Mouse (Mus musculus): Measurements from ENCODE around the gene Add1. TPM values are rescaled to one million over a fixed set of nuclear protein-coding genes. Genes with fewer than 3 reads are reported as not detected.
A peak's percentile ranks its signal among the peaks of the same experiment; 100 is the strongest.

Add1 gene
- polyA plus RNA-seq, 1 experiment from 2014 or later, result 133 TPM

DNA sequence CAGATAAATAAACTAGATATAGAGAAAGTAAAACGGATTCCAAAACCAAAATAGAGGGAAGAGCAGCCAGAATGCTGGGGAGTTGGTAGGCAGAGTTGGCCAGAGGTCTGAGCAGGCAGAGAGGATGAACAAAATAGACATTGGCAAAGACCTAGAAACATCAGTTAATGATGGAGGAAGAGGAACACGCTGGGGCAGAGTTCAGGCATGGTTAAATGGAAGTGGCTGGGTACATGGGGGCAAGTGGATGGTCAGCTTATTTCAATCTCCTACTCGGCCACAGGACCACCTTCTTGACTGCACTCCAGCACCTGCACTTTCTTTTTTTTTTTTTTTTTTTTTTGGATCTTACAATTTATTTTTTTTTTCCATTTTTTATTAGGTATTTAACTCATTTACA is 68.5 kb downstream of the Add1 start:
- H3K27me3 ChIP-seq (ENCODE audit: control insufficient read depth, insufficient read depth, low read depth, low read length), result no peaks in the 10 kb centered on the region
- H3K9me3 ChIP-seq (replicated peaks; ENCODE audit: control insufficient read depth, low read length), result no peaks in the 10 kb centered on the region
- 68% methylated on average over 3 of the region's 3 CpGs for WGBS (ENCODE audit: insufficient replicate concordance)
- H3K4me3 ChIP-seq (ENCODE audit: low read depth, low read length), result no peak overlapping the region
- no peak overlapping the region for H3K9ac ChIP-seq (ENCODE audit: low read depth, low read length)
- no peak overlapping the region for H3K27ac ChIP-seq (ENCODE audit: low read length)
- ATAC-seq (ENCODE audit: low read depth), result no peak
- no peak overlapping the region for H3K4me2 ChIP-seq (ENCODE audit: low read depth, low read length)
- peaks cover 26% of the 10 kb centered on the region for H3K36me3 ChIP-seq (ENCODE audit: control insufficient read depth, insufficient read depth)
- peaks cover 10% of the 10 kb centered on the region for H3K4me1 ChIP-seq (ENCODE audit: control insufficient read depth, low read depth, low read length)

GRCm38 (mm10) chr5:34642932-34643331 is 69.5 kb downstream of the Add1 start:
- Histone ChIP-seq H3K27ac (ENCODE audit: low read length) (no peak overlapping the region), H3K4me2 (ENCODE audit: low read depth, low read length) (no peak overlapping the region), H3K36me3 (ENCODE audit: control insufficient read depth, insufficient read depth) (peaks cover 28% of the 10 kb centered on the region), H3K9me3 (replicated peaks; ENCODE audit: control insufficient read depth, low read length) (no peaks in the 10 kb centered on the region), H3K4me3 (ENCODE audit: low read depth, low read length) (no peak overlapping the region), H3K9ac (ENCODE audit: low read depth, low read length) (no peak overlapping the region), H3K4me1 (ENCODE audit: control insufficient read depth, low read depth, low read length) (peaks cover under 1% of the 10 kb centered on the region; the same call in 1 of the 2 replicates), H3K27me3 (ENCODE audit: control insufficient read depth, insufficient read depth, low read depth, low read length) (no peaks in the 10 kb centered on the region)
- ATAC-seq (ENCODE audit: low read depth), result peak; percentile 61
- 76% methylated on average over 5 of the region's 5 CpGs for WGBS (ENCODE audit: insufficient replicate concordance)

DNA sequence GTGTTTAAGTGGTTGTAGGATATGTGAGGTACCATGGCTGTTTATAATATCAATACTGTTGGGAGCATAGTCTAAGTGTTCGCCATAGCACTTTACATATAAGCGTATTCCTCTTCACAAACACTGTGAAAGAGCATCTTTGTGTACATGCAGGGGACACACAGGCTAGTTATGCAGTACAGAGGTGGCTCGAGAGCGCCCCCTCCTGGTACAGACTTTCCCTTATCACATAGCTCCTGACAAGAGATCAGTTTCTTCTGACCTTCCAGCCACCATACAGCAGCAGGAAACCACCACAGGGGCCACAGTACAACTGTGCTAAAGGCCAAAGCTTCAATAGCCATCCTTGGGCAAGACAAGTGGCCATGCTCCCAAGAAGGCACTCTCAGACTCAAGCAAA is 74.1 kb downstream of the Add1 start:
- ATAC-seq (ENCODE audit: low read depth), result peak; percentile 50; the same call in 1 of the 2 replicates
- WGBS (ENCODE audit: insufficient replicate concordance), result 37% methylated on average over 4 of the region's 4 CpGs
- H3K36me3 ChIP-seq (ENCODE audit: control insufficient read depth, insufficient read depth), result peaks cover 42% of the 10 kb centered on the region

DNA sequence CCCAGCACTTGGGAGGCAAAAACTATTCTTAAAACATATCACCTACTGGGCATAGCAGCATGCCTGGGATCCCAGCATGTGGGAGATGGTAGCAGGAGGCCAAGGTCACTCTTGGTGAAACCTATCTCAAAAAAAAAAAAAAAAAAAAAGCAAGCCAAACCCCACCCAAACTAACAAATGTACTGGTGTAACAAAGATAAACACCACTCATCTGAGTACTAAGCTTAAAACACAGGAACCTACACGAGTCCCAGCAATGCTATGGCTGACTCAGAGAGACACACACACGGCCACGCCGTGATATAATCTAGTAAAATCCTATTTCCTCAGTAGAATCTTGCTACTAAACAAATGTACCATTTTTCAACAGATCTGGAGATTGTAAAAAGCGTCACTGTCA is 79.5 kb downstream of the Add1 start:
- WGBS (ENCODE audit: insufficient replicate concordance), result 44% methylated on average over 5 of the region's 5 CpGs
- no peak overlapping the region for H3K4me2 ChIP-seq (ENCODE audit: low read depth, low read length)
- ATAC-seq (ENCODE audit: low read depth), result no peak

More for the DNA sequence above, 74.1 kb downstream of the Add1 start:
- Histone ChIP-seq H3K4me3 (ENCODE audit: low read depth, low read length) (no peak overlapping the region), H3K4me2 (ENCODE audit: low read depth, low read length) (no peak overlapping the region), H3K27ac (ENCODE audit: low read length) (no peak overlapping the region), H3K9ac (ENCODE audit: low read depth, low read length) (no peak overlapping the region), H3K9me3 (replicated peaks; ENCODE audit: control insufficient read depth, low read length) (no peaks in the 10 kb centered on the region), H3K4me1 (ENCODE audit: control insufficient read depth, low read depth, low read length) (no peaks in the 10 kb centered on the region), H3K27me3 (ENCODE audit: control insufficient read depth, insufficient read depth, low read depth, low read length) (no peaks in the 10 kb centered on the region)

GRCm38 (mm10) chr5:34654881-34655280 is 81.4 kb downstream of the Add1 start:
- peaks cover 24% of the 10 kb centered on the region for H3K36me3 ChIP-seq (ENCODE audit: control insufficient read depth, insufficient read depth)
- no peak overlapping the region for H3K27ac ChIP-seq (ENCODE audit: low read length)
- H3K4me2 ChIP-seq (ENCODE audit: low read depth, low read length), result no peak overlapping the region
- H3K4me3 ChIP-seq (ENCODE audit: low read depth, low read length), result no peak overlapping the region
- peaks cover 11% of the 10 kb centered on the region for H3K4me1 ChIP-seq (ENCODE audit: control insufficient read depth, low read depth, low read length)
- no peak for ATAC-seq (ENCODE audit: low read depth)
- H3K27me3 ChIP-seq (ENCODE audit: control insufficient read depth, insufficient read depth, low read depth, low read length), result no peaks in the 10 kb centered on the region
- WGBS (ENCODE audit: insufficient replicate concordance), result 81% methylated on average over 9 of the region's 9 CpGs
- no peaks in the 10 kb centered on the region for H3K9me3 ChIP-seq (replicated peaks; ENCODE audit: control insufficient read depth, low read length)
- no peak overlapping the region for H3K9ac ChIP-seq (ENCODE audit: low read depth, low read length)

More for the DNA sequence above, 79.5 kb downstream of the Add1 start:
- Histone ChIP-seq H3K9me3 (replicated peaks; ENCODE audit: control insufficient read depth, low read length) (no peaks in the 10 kb centered on the region), H3K27ac (ENCODE audit: low read length) (no peak overlapping the region), H3K27me3 (ENCODE audit: control insufficient read depth, insufficient read depth, low read depth, low read length) (no peaks in the 10 kb centered on the region), H3K4me1 (ENCODE audit: control insufficient read depth, low read depth, low read length) (peaks cover 5% of the 10 kb centered on the region), H3K4me3 (ENCODE audit: low read depth, low read length) (no peak overlapping the region), H3K36me3 (ENCODE audit: control insufficient read depth, insufficient read depth) (peaks cover 37% of the 10 kb centered on the region), H3K9ac (ENCODE audit: low read depth, low read length) (no peak overlapping the region)

DNA sequence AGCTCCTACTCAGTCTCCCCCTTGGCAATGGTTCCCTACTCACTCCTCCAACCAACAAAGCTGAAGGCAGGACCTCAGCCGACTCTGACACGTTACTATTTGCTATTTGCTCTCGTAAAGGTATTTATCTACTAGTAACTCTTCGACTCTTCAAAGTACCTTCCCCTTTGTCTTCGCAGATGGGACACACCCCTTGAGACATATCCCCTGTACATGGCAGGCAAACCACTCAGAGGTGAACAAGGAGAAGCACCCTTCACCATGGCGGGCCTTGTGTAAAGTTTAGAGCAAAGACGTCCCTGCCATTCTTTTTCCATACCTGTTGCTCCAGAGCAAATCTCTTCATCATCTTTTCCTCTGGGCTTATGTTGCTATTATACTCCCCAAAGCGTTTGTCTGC is 84.1 kb downstream of the Add1 start:
- ATAC-seq (ENCODE audit: low read depth), result no peak
- peaks cover 12% of the 10 kb centered on the region for H3K36me3 ChIP-seq (ENCODE audit: control insufficient read depth, insufficient read depth)
- H3K9me3 ChIP-seq (replicated peaks; ENCODE audit: control insufficient read depth, low read length), result no peaks in the 10 kb centered on the region
- no peak overlapping the region for H3K9ac ChIP-seq (ENCODE audit: low read depth, low read length)
- no peak overlapping the region for H3K27ac ChIP-seq (ENCODE audit: low read length)
- 82% methylated on average over 8 of the region's 8 CpGs for WGBS (ENCODE audit: insufficient replicate concordance)
- no peaks in the 10 kb centered on the region for H3K27me3 ChIP-seq (ENCODE audit: control insufficient read depth, insufficient read depth, low read depth, low read length)
- no peak overlapping the region for H3K4me3 ChIP-seq (ENCODE audit: low read depth, low read length)
- H3K4me2 ChIP-seq (ENCODE audit: low read depth, low read length), result no peak overlapping the region
- peaks cover 17% of the 10 kb centered on the region for H3K4me1 ChIP-seq (ENCODE audit: control insufficient read depth, low read depth, low read length)

GRCm38 (mm10) chr5:34659686-34660590 is 86.5 kb downstream of the Add1 start, which contains the start of the genes Nop14 and Grk4:
Gene Nop14 (minus strand): TSS chr5:34660148.
Gene Grk4 (plus strand): TSS chr5:34660379.
- Histone ChIP-seq H3K9ac (ENCODE audit: low read depth, low read length) (peak within 1 kb of the TSS; percentile 87), H3K4me2 (ENCODE audit: low read depth, low read length) (peak within 1 kb of the TSS; percentile 92), H3K4me3 (ENCODE audit: low read depth, low read length) (peak within 1 kb of the TSS; percentile 87), H3K27me3 (ENCODE audit: control insufficient read depth, insufficient read depth, low read depth, low read length) (no peaks in the 10 kb centered on the region), H3K4me1 (ENCODE audit: control insufficient read depth, low read depth, low read length) (peaks cover 12% of the 10 kb centered on the region), H3K27ac (ENCODE audit: low read length) (peak within 1 kb of the TSS; percentile 96), H3K36me3 (ENCODE audit: control insufficient read depth, insufficient read depth) (peaks cover 5% of the 10 kb centered on the region), H3K9me3 (replicated peaks; ENCODE audit: control insufficient read depth, low read length) (no peaks in the 10 kb centered on the region)
- WGBS (ENCODE audit: insufficient replicate concordance), result under 1% methylated on average over 58 of the region's 60 CpGs
- ATAC-seq (ENCODE audit: low read depth), result peak; percentile 99

DNA sequence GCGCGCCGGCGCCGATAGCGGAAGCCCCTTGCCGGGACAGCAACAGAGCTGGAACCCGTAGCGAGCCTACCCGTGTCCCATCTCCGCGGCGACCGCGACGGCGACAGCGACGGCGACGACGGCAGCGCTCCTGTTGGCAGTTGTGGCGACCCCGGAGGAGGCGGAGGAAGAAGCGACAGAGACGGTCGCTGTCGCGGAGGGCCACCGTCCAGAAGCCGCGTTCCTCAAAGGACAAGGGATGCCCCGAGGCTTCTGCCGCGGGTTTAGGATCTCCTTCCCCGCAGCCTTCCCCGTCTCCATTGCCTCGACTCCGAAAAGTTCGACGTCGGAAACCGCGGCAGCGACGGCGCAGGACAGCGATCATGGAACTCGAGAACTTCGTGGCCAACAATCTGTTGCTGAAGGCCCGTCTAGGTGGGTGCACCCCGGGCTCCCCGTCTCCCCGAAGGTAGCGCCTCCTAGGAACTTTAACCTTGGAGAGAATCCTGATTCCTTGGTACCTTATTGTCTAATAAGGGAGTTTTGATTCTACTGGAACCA is 87.2 kb downstream of the Add1 start:
- peak overlapping the region; percentile 96 for H3K27ac ChIP-seq (ENCODE audit: low read length)
- peak overlapping the region; percentile 87 for H3K4me3 ChIP-seq (ENCODE audit: low read depth, low read length)
- H3K9ac ChIP-seq (ENCODE audit: low read depth, low read length), result peak overlapping the region; percentile 87
- peaks cover 12% of the 10 kb centered on the region for H3K4me1 ChIP-seq (ENCODE audit: control insufficient read depth, low read depth, low read length)
- peak overlapping the region; percentile 92 for H3K4me2 ChIP-seq (ENCODE audit: low read depth, low read length)
- no peaks in the 10 kb centered on the region for H3K27me3 ChIP-seq (ENCODE audit: control insufficient read depth, insufficient read depth, low read depth, low read length)
- under 1% methylated on average over 57 of the region's 57 CpGs for WGBS (ENCODE audit: insufficient replicate concordance)
- no peak for ATAC-seq (ENCODE audit: low read depth)
- H3K9me3 ChIP-seq (replicated peaks; ENCODE audit: control insufficient read depth, low read length), result no peaks in the 10 kb centered on the region
- H3K36me3 ChIP-seq (ENCODE audit: control insufficient read depth, insufficient read depth), result peaks cover 5% of the 10 kb centered on the region; the same call in 1 of the 2 replicates

DNA sequence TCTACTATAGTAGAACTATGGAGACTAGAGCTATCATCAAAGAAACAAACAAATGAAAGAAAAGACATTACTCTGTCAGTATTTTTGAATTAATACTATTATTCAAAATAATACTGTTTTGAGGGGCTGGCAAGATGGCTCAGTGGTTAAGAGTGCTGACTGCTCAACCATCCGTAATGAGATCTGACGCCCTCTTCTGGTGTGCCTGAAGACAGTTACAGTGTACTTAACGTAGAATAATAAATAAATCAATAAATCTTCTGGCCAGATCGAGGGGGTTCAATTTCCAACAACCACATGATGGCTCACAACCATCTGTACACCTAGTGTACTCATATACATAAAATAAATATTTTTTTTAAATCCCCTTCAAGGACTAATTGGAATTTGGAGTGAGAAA is 88.4 kb downstream of the Add1 start:
- no peak for ATAC-seq (ENCODE audit: low read depth)
- H3K27ac ChIP-seq (ENCODE audit: low read length), result no peak overlapping the region

More for the DNA sequence above, 88.4 kb downstream of the Add1 start:
- WGBS (ENCODE audit: insufficient replicate concordance), result 78% methylated on average over 4 of the region's 4 CpGs
- no peaks in the 10 kb centered on the region for H3K27me3 ChIP-seq (ENCODE audit: control insufficient read depth, insufficient read depth, low read depth, low read length)
- no peak overlapping the region for H3K9ac ChIP-seq (ENCODE audit: low read depth, low read length)
- H3K4me2 ChIP-seq (ENCODE audit: low read depth, low read length), result peak overlapping the region; percentile 92
- no peaks in the 10 kb centered on the region for H3K9me3 ChIP-seq (replicated peaks; ENCODE audit: control insufficient read depth, low read length)
- H3K4me3 ChIP-seq (ENCODE audit: low read depth, low read length), result no peak overlapping the region
- no peaks in the 10 kb centered on the region for H3K36me3 ChIP-seq (ENCODE audit: control insufficient read depth, insufficient read depth)
- H3K4me1 ChIP-seq (ENCODE audit: control insufficient read depth, low read depth, low read length), result peaks cover 12% of the 10 kb centered on the region
